Mouse (Mus musculus) activated CD4-positive, CD25-positive, alpha-beta regulatory T cell, adult 9 weeks (primary cell): ENCODE results near the gene Olfr304. TPM values are rescaled to one million over a fixed set of nuclear protein-coding genes. Genes with fewer than 3 reads are reported as not detected.

Experiments used
- polyA plus RNA-seq: library from polyadenylated mRNA; unstranded; fragments of 100-300 nt; shearing (Covaris generic); gene quantifications from one replicate; pipeline ENCODE4 v1.2.1, GENCODE M21; 2017

Gene Olfr304
- polyA plus RNA-seq = not detected

DNA sequence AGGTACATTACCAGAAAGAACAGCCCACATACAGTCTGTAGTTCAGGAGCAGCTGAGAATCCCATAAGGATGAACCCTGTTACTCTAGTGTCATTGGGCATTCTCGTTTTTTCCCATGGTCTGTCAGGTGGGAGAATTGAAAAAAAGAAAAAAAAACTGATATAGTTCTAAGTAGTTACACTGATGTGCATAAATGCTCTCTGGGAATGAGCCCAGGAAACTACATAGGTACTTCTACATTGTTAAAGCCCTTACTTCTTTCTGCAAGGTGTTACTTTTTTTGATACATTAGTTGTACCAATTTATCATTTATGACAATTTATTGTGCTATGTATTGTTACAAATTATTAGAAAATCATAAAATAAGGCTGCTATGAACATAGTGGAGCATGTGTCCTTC is at the start of gene Olfr304:
Gene Olfr304, minus strand, starts transcription at position 101 of the 400 bp plus-strand sequence.

DNA sequence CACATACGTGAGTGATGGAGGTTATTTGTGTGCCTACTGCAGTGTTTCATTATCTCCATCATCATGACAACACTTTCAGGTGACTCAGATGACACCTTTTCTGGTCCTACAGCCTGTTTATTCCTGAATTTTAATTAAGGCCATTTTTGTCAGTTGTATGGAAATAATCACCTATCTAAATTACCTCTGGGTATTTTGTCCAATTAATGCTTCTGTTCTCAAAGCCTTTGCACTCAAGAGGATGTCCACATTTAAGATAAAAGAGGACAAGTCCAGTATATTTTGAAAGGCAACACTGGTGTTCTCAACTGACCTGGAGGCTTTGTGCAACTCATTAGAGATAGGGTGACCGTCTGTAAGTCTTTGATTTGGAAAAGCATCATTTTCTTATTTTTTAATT is 17.1 kb upstream of the Olfr304 start, which contains the start of gene Olfr301:
Gene Olfr301, plus strand, starts transcription at position 301 of the 400 bp plus-strand sequence.

DNA sequence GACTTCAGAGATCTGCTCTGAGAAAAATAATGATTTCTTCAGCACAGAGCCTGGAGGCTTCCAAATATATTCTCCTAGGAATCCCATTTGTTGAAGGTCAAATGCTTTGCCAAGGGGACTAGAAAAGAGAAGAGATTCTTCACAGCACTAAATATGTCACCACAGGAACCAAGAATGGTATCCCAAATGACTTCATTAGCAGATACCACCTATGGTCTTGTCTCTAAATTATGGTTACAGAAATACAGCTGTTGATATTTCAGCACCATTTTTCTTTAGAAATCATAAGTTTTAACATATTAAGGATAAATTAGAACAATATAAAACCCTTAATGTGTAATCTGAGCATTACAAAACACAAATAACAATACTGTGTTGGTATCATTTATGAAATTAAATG is 11.2 kb upstream of the Olfr304 start, which contains the start of gene Olfr303:
Gene Olfr303, minus strand, starts transcription at position 101 of the 400 bp plus-strand sequence.

DNA sequence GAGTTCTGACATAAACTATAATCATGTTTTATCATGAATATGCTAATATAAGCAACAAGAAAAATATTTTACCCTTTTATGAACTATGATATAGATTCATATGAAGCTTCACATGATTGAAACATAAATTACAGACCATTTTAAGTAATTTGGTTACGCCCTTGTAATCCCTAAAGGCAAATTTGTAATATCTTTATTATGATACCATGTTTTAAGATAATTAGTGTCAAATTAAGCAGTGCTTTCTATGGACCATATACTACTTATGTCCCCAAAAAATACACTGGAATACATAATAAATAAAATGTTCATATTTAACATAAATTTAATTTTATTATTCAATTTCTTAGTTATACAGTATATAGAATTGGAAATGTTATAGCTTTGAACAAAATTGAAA is 19.6 kb downstream of the Olfr304 start, which contains the start of gene Olfr305:
Gene Olfr305, minus strand, starts transcription at position 101 of the 400 bp plus-strand sequence.

DNA sequence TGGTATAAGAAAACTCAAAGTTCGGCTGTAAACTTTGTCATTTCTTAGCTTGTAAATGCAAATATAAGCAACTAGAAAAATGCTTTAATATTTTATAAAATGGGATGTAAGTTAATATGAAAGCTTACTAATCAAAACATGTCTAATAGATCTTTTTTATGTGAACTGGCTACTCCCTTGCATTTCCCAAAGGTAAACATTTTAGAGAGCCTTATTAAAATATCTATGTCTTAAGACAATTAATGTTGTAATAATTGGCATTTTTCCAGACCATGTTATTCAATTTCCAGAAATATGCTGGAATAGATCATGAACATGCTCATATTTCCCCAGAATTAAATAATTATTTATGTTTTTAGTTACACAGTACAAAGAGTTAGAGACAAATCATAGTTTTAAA is 49.0 kb downstream of the Olfr304 start, which contains the start of gene Olfr307:
Gene Olfr307, minus strand, starts transcription at position 101 of the 400 bp plus-strand sequence.

Other genes starting within 250 kb of the Olfr304 start
- gene Vmn2r75, start 214.9 kb downstream of the Olfr304 start, polyA plus RNA-seq = not detected
- gene Vmn2r76, start 140.3 kb downstream of the Olfr304 start, polyA plus RNA-seq = 0.02 TPM
- not detected for gene Olfr310, start 109.5 kb downstream of the Olfr304 start, polyA plus RNA-seq
- not detected for gene Olfr309, start 73.0 kb downstream of the Olfr304 start, polyA plus RNA-seq
- not detected for gene Olfr308, start 61.0 kb downstream of the Olfr304 start, polyA plus RNA-seq
- not detected for gene Olfr307, start 49.1 kb downstream of the Olfr304 start, polyA plus RNA-seq
- not detected for gene Olfr305, start 19.7 kb downstream of the Olfr304 start, polyA plus RNA-seq
- gene Olfr303, start 11.1 kb upstream of the Olfr304 start, polyA plus RNA-seq = not detected
- not detected for gene Olfr301, start 17.2 kb upstream of the Olfr304 start, polyA plus RNA-seq
- gene Olfr299, start 73.3 kb upstream of the Olfr304 start, polyA plus RNA-seq = not detected
- not detected for gene Olfr298, start 105.8 kb upstream of the Olfr304 start, polyA plus RNA-seq
- gene Olfr297, start 133.3 kb upstream of the Olfr304 start, polyA plus RNA-seq = not detected
- gene Olfr295, start 197.2 kb upstream of the Olfr304 start, polyA plus RNA-seq = not detected
- gene Olfr294, start 230.0 kb upstream of the Olfr304 start, polyA plus RNA-seq = not detected